Mouse (Mus musculus): ENCODE results near the gene Golga4. TPM values are rescaled to one million over a fixed set of nuclear protein-coding genes. Genes with fewer than 3 reads are reported as not detected.

The Golga4 gene
- polyA plus RNA-seq, 1 experiment from 2014 or later = 67.0 TPM

GRCm38 (mm10) chr9:118492932-118493698 lies 13.0 kb upstream of the Golga4 start:
- WGBS = 89% methylated on average over 8 of the region's 8 CpGs

GRCm38 (mm10) chr9:118494106-118494505 lies 12.0 kb upstream of the Golga4 start:
- Histone ChIP-seq H3K9me3 (no peaks in the 10 kb centered on the region; the same call in 1 of the 2 replicates), H3K4me3 (no peak overlapping the region), H3K27ac (no peak overlapping the region), H3K27me3 (replicated peaks) (peaks cover 3% of the 10 kb centered on the region), H3K4me1 (peaks cover 4% of the 10 kb centered on the region), H3K9ac (no peak overlapping the region), H3K36me3 (no peaks in the 10 kb centered on the region), H3K4me2 (replicated peaks) (no peak overlapping the region)
- no peak for ATAC-seq (ENCODE audit: low FRiP score, low read depth)
- 89% methylated on average over 5 of the region's 5 CpGs for WGBS

More at GRCm38 (mm10) chr9:118492932-118493698, 13.0 kb upstream of the Golga4 start:
- no peak for ATAC-seq (ENCODE audit: low FRiP score, low read depth)
- peaks cover 14% of the 10 kb centered on the region for H3K4me1 ChIP-seq
- H3K9me3 ChIP-seq = no peaks in the 10 kb centered on the region; the same call in 1 of the 2 replicates
- H3K27ac ChIP-seq = no peak overlapping the region
- no peak overlapping the region for H3K4me3 ChIP-seq
- H3K9ac ChIP-seq = no peak overlapping the region
- H3K36me3 ChIP-seq = no peaks in the 10 kb centered on the region
- no peak overlapping the region for H3K4me2 ChIP-seq (replicated peaks)
- H3K27me3 ChIP-seq (replicated peaks) = peaks cover 13% of the 10 kb centered on the region

- H3K36me3 ChIP-seq = no peaks in the 10 kb centered on the region
- no peak overlapping the region for H3K4me3 ChIP-seq
- H3K4me2 ChIP-seq (replicated peaks) = no peak overlapping the region
- 93% methylated on average over 3 of the region's 3 CpGs for WGBS
- H3K9ac ChIP-seq = no peak overlapping the region
- H3K27me3 ChIP-seq (replicated peaks) = no peaks in the 10 kb centered on the region
- H3K9me3 ChIP-seq = no peaks in the 10 kb centered on the region; the same call in 1 of the 2 replicates
- H3K4me1 ChIP-seq = no peaks in the 10 kb centered on the region
- ATAC-seq (ENCODE audit: low FRiP score, low read depth) = no peak
- H3K27ac ChIP-seq = no peak overlapping the region
These were observed 10.1 kb upstream of the Golga4 start for GRCm38 (mm10) chr9:118495933-118496332.

GRCm38 (mm10) chr9:118496952-118497351 lies 9.1 kb upstream of the Golga4 start:
- WGBS = 85% methylated on average over 3 of the region's 3 CpGs
- H3K4me2 ChIP-seq (replicated peaks) = no peak overlapping the region
- no peaks in the 10 kb centered on the region for H3K36me3 ChIP-seq
- no peak overlapping the region for H3K9ac ChIP-seq
- no peak for ATAC-seq (ENCODE audit: low FRiP score, low read depth)
- H3K4me1 ChIP-seq = no peaks in the 10 kb centered on the region
- H3K9me3 ChIP-seq = no peaks in the 10 kb centered on the region; the same call in 1 of the 2 replicates
- no peak overlapping the region for H3K27ac ChIP-seq
- H3K27me3 ChIP-seq (replicated peaks) = no peaks in the 10 kb centered on the region
- H3K4me3 ChIP-seq = no peak overlapping the region

GRCm38 (mm10) chr9:118498061-118498460 lies 8.0 kb upstream of the Golga4 start:
- 76% methylated on average over 7 of the region's 7 CpGs for WGBS
- ATAC-seq (ENCODE audit: low FRiP score, low read depth) = no peak
- no peak overlapping the region for H3K4me3 ChIP-seq

GRCm38 (mm10) chr9:118500963-118501362 lies 5.1 kb upstream of the Golga4 start:
- Histone ChIP-seq H3K4me3 (no peak overlapping the region), H3K4me1 (no peaks in the 10 kb centered on the region), H3K4me2 (replicated peaks) (no peak overlapping the region), H3K36me3 (no peaks in the 10 kb centered on the region), H3K9ac (no peak overlapping the region), H3K9me3 (no peaks in the 10 kb centered on the region), H3K27me3 (replicated peaks) (no peaks in the 10 kb centered on the region), H3K27ac (no peak overlapping the region)
- 82% methylated on average over 6 of the region's 6 CpGs for WGBS
- ATAC-seq (ENCODE audit: low FRiP score, low read depth) = no peak

More at GRCm38 (mm10) chr9:118498061-118498460, 8.0 kb upstream of the Golga4 start:
- no peaks in the 10 kb centered on the region for H3K27me3 ChIP-seq (replicated peaks)
- H3K27ac ChIP-seq = no peak overlapping the region
- H3K4me2 ChIP-seq (replicated peaks) = no peak overlapping the region
- no peaks in the 10 kb centered on the region for H3K4me1 ChIP-seq
- H3K36me3 ChIP-seq = no peaks in the 10 kb centered on the region
- H3K9me3 ChIP-seq = no peaks in the 10 kb centered on the region; the same call in 1 of the 2 replicates
- H3K9ac ChIP-seq = no peak overlapping the region

GRCm38 (mm10) chr9:118504656-118505055 lies 1.4 kb upstream of the Golga4 start:
- Histone ChIP-seq H3K27me3 (replicated peaks) (no peaks in the 10 kb centered on the region), H3K4me2 (replicated peaks) (no peak overlapping the region), H3K27ac (no peak overlapping the region), H3K36me3 (no peaks in the 10 kb centered on the region), H3K4me3 (no peak overlapping the region), H3K9me3 (no peaks in the 10 kb centered on the region), H3K4me1 (peaks cover 18% of the 10 kb centered on the region), H3K9ac (no peak overlapping the region)
- 83% methylated on average over 3 of the region's 3 CpGs for WGBS
- ATAC-seq (ENCODE audit: low FRiP score, low read depth) = no peak

GRCm38 (mm10) chr9:118506404-118507231 lies 551 bp downstream of the Golga4 start:
- Histone ChIP-seq H3K4me1 (peaks cover 18% of the 10 kb centered on the region), H3K4me2 (replicated peaks) (peak overlapping the region; percentile 99), H3K4me3 (peak overlapping the region; percentile 96), H3K9ac (peak overlapping the region; percentile 89), H3K27ac (no peak overlapping the region; the same call in 1 of the 2 replicates), H3K36me3 (no peaks in the 10 kb centered on the region), H3K9me3 (no peaks in the 10 kb centered on the region), H3K27me3 (replicated peaks) (no peaks in the 10 kb centered on the region)
- ATAC-seq (ENCODE audit: low FRiP score, low read depth) = peak; percentile 72
- WGBS = under 1% methylated on average over 57 of the region's 57 CpGs

- Histone ChIP-seq H3K4me2 (replicated peaks) (peak overlapping the region; percentile 99), H3K9ac (peak overlapping the region; percentile 89; the same call in 1 of the 2 replicates), H3K4me3 (peak overlapping the region; percentile 96; the same call in 1 of the 2 replicates), H3K4me1 (peaks cover 18% of the 10 kb centered on the region), H3K27me3 (replicated peaks) (no peaks in the 10 kb centered on the region), H3K9me3 (no peaks in the 10 kb centered on the region), H3K27ac (no peak overlapping the region), H3K36me3 (no peaks in the 10 kb centered on the region)
- ATAC-seq (ENCODE audit: low FRiP score, low read depth) = no peak
- WGBS = 80% methylated on average over 6 of the region's 6 CpGs
These were observed 1.5 kb downstream of the Golga4 start for GRCm38 (mm10) chr9:118507552-118507951.

GRCm38 (mm10) chr9:118508601-118509000 lies 2.5 kb downstream of the Golga4 start:
- no peak overlapping the region for H3K9ac ChIP-seq
- no peak overlapping the region for H3K4me2 ChIP-seq (replicated peaks)
- no peak overlapping the region for H3K4me3 ChIP-seq
- H3K4me1 ChIP-seq = peaks cover 18% of the 10 kb centered on the region
- no peaks in the 10 kb centered on the region for H3K9me3 ChIP-seq
- H3K27ac ChIP-seq = no peak overlapping the region
- WGBS = 92% methylated on average over 7 of the region's 7 CpGs
- ATAC-seq (ENCODE audit: low FRiP score, low read depth) = no peak
- H3K27me3 ChIP-seq (replicated peaks) = no peaks in the 10 kb centered on the region
- no peaks in the 10 kb centered on the region for H3K36me3 ChIP-seq

GRCm38 (mm10) chr9:118510941-118511690 lies 5.0 kb downstream of the Golga4 start:
- H3K9me3 ChIP-seq = no peaks in the 10 kb centered on the region
- H3K4me1 ChIP-seq = peaks cover 18% of the 10 kb centered on the region
- H3K27me3 ChIP-seq (replicated peaks) = no peaks in the 10 kb centered on the region
- 72% methylated on average over 15 of the region's 15 CpGs for WGBS
- no peak overlapping the region for H3K27ac ChIP-seq
- no peak overlapping the region for H3K4me2 ChIP-seq (replicated peaks)
- no peak overlapping the region for H3K4me3 ChIP-seq
- peaks cover 10% of the 10 kb centered on the region for H3K36me3 ChIP-seq
- no peak overlapping the region for H3K9ac ChIP-seq
- no peak for ATAC-seq (ENCODE audit: low FRiP score, low read depth)
